Mouse (Mus musculus) myocyte (in vitro differentiated cells): ENCODE measurements around the gene Psmd2. TPM values are rescaled to one million over a fixed set of nuclear protein-coding genes. Genes with fewer than 3 reads are reported as not detected.
A peak's percentile ranks its signal among the peaks of the same experiment; 100 is the strongest.

Experiments used
- H3K27me3 ChIP-seq: one replicate; pipeline ENCODE4 v1.6.1; 2011; ENCODE audit not compliant: control insufficient read depth, insufficient read depth, insufficient read length
- H3K36me3 ChIP-seq: one replicate; pipeline ENCODE4 v1.6.1; 2011; ENCODE audit not compliant: control insufficient read depth, insufficient read depth
- H3K4me2 ChIP-seq: one replicate; pipeline ENCODE4 v1.6.1; 2011; ENCODE audit warnings: low read depth, control low read depth
- H3K4me3 ChIP-seq: one replicate; pipeline ENCODE4 v1.5.1; 2011; ENCODE audit warnings: mild to moderate bottlenecking, control low read depth, moderate library complexity
- H3K79me2 ChIP-seq: one replicate; pipeline ENCODE4 v1.6.1; 2011; ENCODE audit not compliant: control insufficient read depth, insufficient read depth
- H3ac ChIP-seq: one replicate; pipeline ENCODE4 v1.6.1; 2011; ENCODE audit not compliant: control insufficient read depth, insufficient read length
- CEBPB ChIP-seq: IDR thresholded peaks from 2 replicates; pipeline ENCODE4 v1.6.1; 2011; ENCODE audit warnings: mild to moderate bottlenecking, moderate library complexity; ENCODE audit not compliant: poor library complexity, insufficient read depth, severe bottlenecking
- E2F4 ChIP-seq: IDR thresholded peaks from one replicate; pipeline ENCODE4 v1.6.1; 2011; ENCODE audit warnings: mild to moderate bottlenecking, control low read depth, moderate library complexity; ENCODE audit not compliant: insufficient read depth
- MAX ChIP-seq: IDR thresholded peaks from one replicate; pipeline ENCODE4 v1.6.1; 2011; ENCODE audit warnings: low read depth, mild to moderate bottlenecking, control low read depth
- MYOD1 ChIP-seq, 3 experiments: IDR thresholded peaks; one replicate each; pipeline ENCODE4 v1.6.1; 2011; ENCODE audit warnings: control low read depth in 2 of 3, low read depth in 2 of 3, mild to moderate bottlenecking in 2 of 3, moderate library complexity in 1 of 3; ENCODE audit not compliant: insufficient read length in 2 of 3, control insufficient read depth in 1 of 3
- MYOG ChIP-seq, 3 experiments: IDR thresholded peaks; one replicate each; pipeline ENCODE4 v1.6.1; 2011; ENCODE audit warnings: control low read depth in 2 of 3, low read depth in 2 of 3, mild to moderate bottlenecking in 2 of 3; ENCODE audit not compliant: insufficient read length in 2 of 3, control insufficient read depth in 1 of 3, insufficient read depth in 1 of 3
- POLR2A ChIP-seq: IDR thresholded peaks from one replicate; pipeline ENCODE4 v1.6.1; 2011; ENCODE audit warnings: low read depth, mild to moderate bottlenecking, control low read depth, moderate library complexity; ENCODE audit not compliant: insufficient read length
- POLR2AphosphoS2 ChIP-seq: IDR thresholded peaks from one replicate; pipeline ENCODE4 v1.6.1; 2011; ENCODE audit warnings: low read depth, control low read depth; ENCODE audit not compliant: insufficient read length
- REST ChIP-seq: IDR thresholded peaks from one replicate; pipeline ENCODE4 v1.6.1; 2011; ENCODE audit warnings: mild to moderate bottlenecking, control low read depth, moderate library complexity; ENCODE audit not compliant: insufficient read depth, insufficient read length
- SRF ChIP-seq: IDR thresholded peaks from one replicate; pipeline ENCODE4 v1.6.1; 2011; ENCODE audit warnings: low read depth; ENCODE audit not compliant: control insufficient read depth, insufficient read length
- TCF12 ChIP-seq: IDR thresholded peaks from one replicate; pipeline ENCODE4 v1.6.1; 2011; ENCODE audit warnings: mild to moderate bottlenecking, control low read depth; ENCODE audit not compliant: poor library complexity, insufficient read depth, severe bottlenecking
- TCF3 ChIP-seq: IDR thresholded peaks from one replicate; pipeline ENCODE4 v1.6.1; 2011; ENCODE audit warnings: low read depth, control low read depth; ENCODE audit not compliant: insufficient read length
- USF1 ChIP-seq: IDR thresholded peaks from one replicate; pipeline ENCODE4 v1.6.1; 2011; ENCODE audit warnings: low read depth, mild to moderate bottlenecking, control low read depth, moderate library complexity
- polyA plus RNA-seq: library from polyadenylated mRNA; unstranded; fragments of >200 nt; fragmentation: generic; extraction: Trizol; gene quantifications from one replicate; pipeline ENCODE4 v1.2.1, GENCODE M21; 2012; ENCODE audit warnings: missing spikeins

Psmd2 gene
- polyA plus RNA-seq, 1 experiment = 285 TPM

DNA sequence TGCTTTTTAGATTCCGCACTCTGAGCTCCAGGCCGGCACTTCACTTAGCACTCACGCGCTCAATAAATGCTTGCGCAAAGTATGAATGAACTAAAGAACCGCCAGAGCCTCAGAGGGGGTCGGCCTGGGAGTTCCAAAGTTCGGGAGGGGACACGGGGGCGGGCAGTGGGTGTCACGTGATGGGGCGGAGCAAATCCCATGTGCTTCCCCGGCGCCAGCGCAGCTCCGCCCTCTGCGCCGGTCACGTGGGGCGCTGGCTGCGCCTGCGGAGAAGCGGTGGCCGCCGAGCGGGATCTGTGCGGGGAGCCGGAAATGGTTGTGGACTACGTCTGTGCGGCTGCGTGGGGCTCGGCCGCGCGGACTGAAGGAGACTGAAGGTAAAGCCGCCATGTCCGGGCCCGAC, 21.0 kb downstream of the Psmd2 start:
- H3ac ChIP-seq = peak overlapping the region; percentile 86
- TF ChIP-seq MAX (no peak), TCF3 (no peak), POLR2A (peak; percentile 91), SRF (peak; percentile 34), E2F4 (no peak), MYOD1 (IDR thresholded peaks at IDR 0.05; ENCODE audit: control insufficient read depth in 1 of 3, insufficient read length in 2 of 3, low read depth in 2 of 3) (peak in 1 of 3 experiments; percentile 27), TCF12 (no peak), MYOG (IDR thresholded peaks at IDR 0.05; ENCODE audit: control insufficient read depth in 1 of 3, insufficient read depth in 1 of 3, insufficient read length in 2 of 3, low read depth in 2 of 3) (peak in 1 of 3 experiments; percentile 17), CEBPB (no peak), POLR2AphosphoS2 (peak; percentile 82), USF1 (peak; percentile 99), REST (no peak)
- peaks cover 44% of the 10 kb centered on the region for H3K79me2 ChIP-seq
- peak overlapping the region; percentile 81 for H3K4me3 ChIP-seq
- peaks cover 9% of the 10 kb centered on the region for H3K36me3 ChIP-seq
- H3K27me3 ChIP-seq = no peaks in the 10 kb centered on the region
- H3K4me2 ChIP-seq = peak overlapping the region; percentile 87

DNA sequence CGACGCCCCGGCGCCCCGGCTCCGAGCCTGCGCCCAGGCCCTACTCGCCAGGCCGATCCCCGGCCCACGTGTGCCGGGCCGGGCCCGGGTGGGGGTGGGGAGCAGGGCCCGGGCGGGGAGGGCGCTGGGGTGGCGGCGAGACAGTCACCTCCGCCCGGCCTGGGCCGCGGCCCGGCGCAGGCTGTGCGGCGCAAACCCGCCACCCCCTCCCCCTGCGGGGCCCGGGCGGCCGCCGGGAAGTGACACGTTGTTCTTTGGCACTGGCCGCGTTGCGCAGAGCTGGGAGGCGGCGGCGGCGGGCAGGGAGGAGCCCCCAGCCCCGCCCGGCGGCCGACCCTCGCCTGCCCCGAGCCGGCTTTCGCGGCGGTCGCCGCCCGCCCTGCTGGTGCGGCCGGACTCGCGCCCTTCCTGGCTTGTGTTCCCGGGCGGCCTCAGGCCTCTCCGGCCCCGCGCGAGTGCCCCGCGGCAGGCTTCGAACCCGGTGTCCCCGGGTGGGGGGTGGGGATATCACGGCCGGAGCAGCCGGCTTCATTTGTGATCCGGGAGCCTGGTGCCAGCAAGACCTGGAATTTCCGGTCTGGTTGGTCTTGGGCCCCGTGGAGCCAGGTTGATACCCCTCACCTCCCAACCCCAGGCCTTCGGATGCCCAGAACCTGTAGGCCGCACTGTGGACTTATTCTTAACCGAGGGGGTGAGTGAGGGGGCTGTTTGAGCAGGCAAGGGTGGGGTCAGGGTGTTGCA, 21.7 kb downstream of the Psmd2 start:
- peaks cover 9% of the 10 kb centered on the region for H3K36me3 ChIP-seq
- no peaks in the 10 kb centered on the region for H3K27me3 ChIP-seq
- TF ChIP-seq SRF (no peak), E2F4 (no peak), TCF12 (no peak), MYOD1 (IDR thresholded peaks at IDR 0.05; ENCODE audit: control insufficient read depth in 1 of 3, insufficient read length in 2 of 3, low read depth in 2 of 3) (no peak), MAX (no peak), MYOG (IDR thresholded peaks at IDR 0.05; ENCODE audit: control insufficient read depth in 1 of 3, insufficient read depth in 1 of 3, insufficient read length in 2 of 3, low read depth in 2 of 3) (no peak), USF1 (no peak), CEBPB (no peak), POLR2A (no peak), POLR2AphosphoS2 (no peak), TCF3 (no peak), REST (no peak)
- peaks cover 44% of the 10 kb centered on the region for H3K79me2 ChIP-seq
- H3K4me3 ChIP-seq = peak overlapping the region; percentile 81
- H3K4me2 ChIP-seq = peak overlapping the region; percentile 95
- peak overlapping the region; percentile 86 for H3ac ChIP-seq

DNA sequence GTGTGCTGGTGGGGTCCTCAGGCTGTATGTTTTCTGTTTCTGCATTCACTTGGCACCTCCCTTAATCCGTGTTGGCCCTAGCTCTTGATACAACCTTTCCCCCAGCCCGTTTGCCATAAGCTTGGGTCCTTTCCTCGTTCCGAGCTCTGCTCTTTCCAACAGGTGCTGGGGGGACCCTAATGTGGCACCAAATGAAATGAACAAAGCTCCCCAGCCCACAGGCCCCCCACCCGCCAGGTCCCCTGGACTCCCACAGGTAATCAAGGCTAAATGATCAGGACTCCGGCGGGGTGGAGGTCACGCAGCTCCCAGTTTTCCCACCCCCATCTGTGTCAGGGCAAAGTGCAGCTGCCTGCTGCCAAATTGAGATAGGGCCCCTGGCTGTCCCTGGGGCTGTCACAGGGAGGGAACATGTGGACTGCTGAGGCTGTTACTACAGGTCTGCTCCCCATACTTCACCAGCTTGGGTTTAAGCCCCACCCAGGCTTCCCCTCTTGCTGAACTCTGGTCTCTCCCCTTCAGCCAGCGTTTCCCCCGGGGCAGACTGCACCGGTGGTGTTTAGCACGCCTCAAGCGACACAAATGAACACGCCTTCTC, 22.4 kb downstream of the Psmd2 start:
- Histone ChIP-seq H3K4me2 (peak overlapping the region; percentile 95), H3K27me3 (no peaks in the 10 kb centered on the region)
- no peak for TF ChIP-seq POLR2AphosphoS2
- no peak for TF ChIP-seq MYOD1 (IDR thresholded peaks at IDR 0.05; ENCODE audit: control insufficient read depth in 1 of 3, insufficient read length in 2 of 3, low read depth in 2 of 3)
- TF ChIP-seq MYOG (IDR thresholded peaks at IDR 0.05; ENCODE audit: control insufficient read depth in 1 of 3, insufficient read depth in 1 of 3, insufficient read length in 2 of 3, low read depth in 2 of 3) = peak in 1 of 3 experiments; percentile 17
- no peak for TF ChIP-seq REST
- TF ChIP-seq CEBPB = no peak
- TF ChIP-seq SRF = no peak
- TF ChIP-seq POLR2A = no peak
- no peak for TF ChIP-seq E2F4

GRCm38 (mm10) chr16:20675213-20675612, 23.8 kb downstream of the Psmd2 start:
- TF ChIP-seq USF1 (no peak), POLR2A (no peak), TCF3 (no peak), SRF (no peak), MYOD1 (IDR thresholded peaks at IDR 0.05; ENCODE audit: control insufficient read depth in 1 of 3, insufficient read length in 2 of 3, low read depth in 2 of 3) (no peak), CEBPB (no peak), MYOG (IDR thresholded peaks at IDR 0.05; ENCODE audit: control insufficient read depth in 1 of 3, insufficient read depth in 1 of 3, insufficient read length in 2 of 3, low read depth in 2 of 3) (no peak)
- Histone ChIP-seq H3K4me3 (peak overlapping the region; percentile 81), H3K36me3 (peaks cover 24% of the 10 kb centered on the region), H3K79me2 (peaks cover 56% of the 10 kb centered on the region), H3K27me3 (no peaks in the 10 kb centered on the region), H3ac (no peak overlapping the region), H3K4me2 (peak overlapping the region; percentile 95)

More for the DNA sequence above, 22.4 kb downstream of the Psmd2 start:
- H3K36me3 ChIP-seq = peaks cover 14% of the 10 kb centered on the region
- H3ac ChIP-seq = peak overlapping the region; percentile 86
- H3K79me2 ChIP-seq = peaks cover 50% of the 10 kb centered on the region
- H3K4me3 ChIP-seq = peak overlapping the region; percentile 81
